Mouse (Mus musculus): ENCODE measurements around the gene Il17ra. TPM values are rescaled to one million over a fixed set of nuclear protein-coding genes. Genes with fewer than 3 reads are reported as not detected.

Gene Il17ra
- polyA plus RNA-seq, 1 experiment from 2014 or later: 4.1 TPM

DNA sequence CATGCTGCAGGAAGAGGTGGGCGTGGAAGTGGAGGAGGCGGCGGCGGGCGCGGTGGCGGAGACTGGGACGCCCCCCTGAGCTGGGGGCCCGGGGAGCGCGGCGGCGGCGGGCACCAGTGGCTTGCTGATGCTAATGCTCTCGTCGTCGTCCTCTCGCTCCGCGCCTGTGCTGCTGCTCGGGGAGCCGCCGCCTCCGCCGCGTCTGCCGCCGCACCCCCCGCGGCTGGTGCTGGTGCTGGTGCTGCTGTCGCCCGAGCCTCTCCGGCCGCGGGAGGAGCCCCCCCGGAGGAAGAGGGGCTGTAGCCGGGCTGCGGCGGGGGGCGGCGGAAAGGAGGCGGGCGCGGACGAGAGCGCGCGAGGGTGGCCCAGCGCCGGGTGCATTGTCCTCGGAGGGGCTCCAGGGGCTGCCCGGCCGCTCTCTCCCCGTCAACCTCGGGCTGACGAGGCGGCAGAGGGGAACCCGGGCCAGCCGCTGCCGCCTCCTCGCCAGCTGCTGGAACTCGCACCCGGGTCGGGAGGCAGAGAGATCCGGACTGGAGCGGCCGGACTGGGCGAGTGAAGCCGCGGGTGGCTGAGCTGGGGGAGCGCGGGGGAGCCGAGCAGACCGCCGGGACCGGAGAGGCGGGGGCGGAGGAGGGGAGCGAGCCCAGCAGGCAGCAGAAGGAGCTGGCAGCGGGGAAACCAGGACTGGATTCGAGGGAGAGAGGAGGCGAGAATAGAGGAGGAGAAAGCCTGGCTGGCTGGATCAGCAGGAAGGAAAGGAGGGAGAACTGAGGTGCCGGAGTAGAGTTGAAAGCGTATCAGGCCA lies 30.5 kb downstream of the Il17ra start, which contains the start of gene Tmem121b:
Tmem121b (minus strand) TSS at position 434 of the 808 bp plus-strand sequence.
- no peaks in the 10 kb centered on the region for H3K36me3 ChIP-seq (replicated peaks)
- peak; percentile 84 for DNase-seq (ENCODE audit: extremely low spot score, low spot score)
- peak within 1 kb of the TSS; percentile 76 for H3K4me3 ChIP-seq
- 1% methylated on average over 83 of the region's 84 CpGs for WGBS
- H3K9me3 ChIP-seq: no peaks in the 10 kb centered on the region
- H3K27ac ChIP-seq: peak within 1 kb of the TSS; percentile 88
- H3K4me1 ChIP-seq: peaks cover 45% of the 10 kb centered on the region
- H3K27me3 ChIP-seq (ENCODE audit: poor library complexity, severe bottlenecking): peaks cover 59% of the 10 kb centered on the region

DNA sequence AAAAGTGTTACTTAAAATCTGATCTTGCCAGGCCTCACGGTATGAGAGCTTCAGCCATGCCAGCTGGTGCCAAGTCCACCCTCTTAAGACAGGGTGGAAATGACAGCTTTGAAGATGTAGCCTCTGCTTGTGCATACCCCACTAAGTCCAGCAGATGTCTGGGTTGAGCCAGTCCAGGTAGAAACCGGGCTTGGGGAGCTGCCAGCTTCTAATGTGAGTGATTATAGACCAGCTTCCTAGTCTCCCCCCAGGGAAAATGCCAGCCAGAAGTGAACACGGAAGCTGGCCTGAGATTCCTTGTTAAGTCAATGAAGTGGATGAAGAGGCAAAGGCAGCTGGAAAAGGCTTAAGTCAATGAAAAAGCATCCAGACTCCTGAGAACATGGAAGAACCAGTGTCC lies 33.5 kb downstream of the Il17ra start:
- DNase-seq (ENCODE audit: extremely low spot score, low spot score): no peak
- H3K36me3 ChIP-seq (replicated peaks): no peaks in the 10 kb centered on the region
- peaks cover 36% of the 10 kb centered on the region for H3K4me1 ChIP-seq
- peaks cover 7% of the 10 kb centered on the region; the same call in 1 of the 2 replicates for H3K9me3 ChIP-seq
- H3K27ac ChIP-seq: no peak overlapping the region
- no peak overlapping the region for H3K4me3 ChIP-seq
- H3K27me3 ChIP-seq (ENCODE audit: poor library complexity, severe bottlenecking): peaks cover 38% of the 10 kb centered on the region
- 68% methylated on average over 3 of the region's 3 CpGs for WGBS

DNA sequence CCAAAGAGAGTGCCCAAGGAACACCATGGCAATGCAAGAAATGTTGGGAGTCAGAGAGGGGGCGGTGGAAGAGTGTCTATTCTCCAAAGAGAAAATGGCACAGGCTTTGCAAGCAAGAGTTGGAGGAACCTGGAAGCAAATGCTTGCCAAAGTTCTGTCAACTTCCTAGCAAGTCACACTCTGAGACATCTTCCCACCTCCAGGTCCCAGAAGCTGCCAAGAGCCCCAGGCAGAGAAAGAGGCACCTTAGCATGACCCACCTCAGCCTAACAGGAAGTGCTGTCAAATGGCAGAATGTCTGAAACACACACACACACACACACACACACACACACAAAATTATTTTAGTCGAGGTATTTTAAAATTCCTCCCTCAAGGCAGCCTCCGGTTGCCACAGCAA lies 41.0 kb downstream of the Il17ra start:
- H3K27me3 ChIP-seq (ENCODE audit: poor library complexity, severe bottlenecking): no peaks in the 10 kb centered on the region

DNA sequence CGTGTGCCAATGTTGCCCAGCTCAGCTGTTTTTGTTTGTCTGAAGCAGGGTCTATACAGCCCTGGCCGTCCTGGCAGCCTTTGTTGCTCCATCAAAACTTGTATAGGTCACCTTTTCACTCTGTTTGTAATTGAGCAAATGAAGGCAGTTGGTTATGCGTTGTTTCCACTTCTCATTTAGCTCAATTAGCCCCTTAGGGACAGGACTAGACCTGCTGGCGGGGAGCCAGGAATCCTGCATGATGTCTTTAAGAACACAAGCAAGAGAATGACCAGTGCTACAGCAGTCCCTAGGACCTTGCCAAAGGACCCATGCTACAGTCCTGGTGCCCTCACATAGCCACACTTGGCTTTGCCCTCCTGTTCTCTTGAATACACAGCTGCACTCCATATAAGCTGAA lies 42.5 kb downstream of the Il17ra start:
- Histone ChIP-seq H3K27me3 (ENCODE audit: poor library complexity, severe bottlenecking) (no peaks in the 10 kb centered on the region), H3K9me3 (peaks cover 3% of the 10 kb centered on the region; the same call in 1 of the 2 replicates), H3K27ac (no peak overlapping the region), H3K4me3 (no peak overlapping the region), H3K4me1 (no peaks in the 10 kb centered on the region), H3K36me3 (replicated peaks) (peaks cover 34% of the 10 kb centered on the region)
- no peak for DNase-seq (ENCODE audit: extremely low spot score, low spot score)
- 77% methylated on average over 4 of the region's 4 CpGs for WGBS

More for the DNA sequence above, 41.0 kb downstream of the Il17ra start:
- DNase-seq (ENCODE audit: extremely low spot score, low spot score): no peak
- no peaks in the 10 kb centered on the region for H3K4me1 ChIP-seq
- peaks cover 7% of the 10 kb centered on the region; the same call in 1 of the 2 replicates for H3K9me3 ChIP-seq
- no peak overlapping the region for H3K27ac ChIP-seq
- peaks cover 19% of the 10 kb centered on the region for H3K36me3 ChIP-seq (replicated peaks)
- 71% methylated on average over 3 of the region's 3 CpGs for WGBS
- H3K4me3 ChIP-seq: no peak overlapping the region

DNA sequence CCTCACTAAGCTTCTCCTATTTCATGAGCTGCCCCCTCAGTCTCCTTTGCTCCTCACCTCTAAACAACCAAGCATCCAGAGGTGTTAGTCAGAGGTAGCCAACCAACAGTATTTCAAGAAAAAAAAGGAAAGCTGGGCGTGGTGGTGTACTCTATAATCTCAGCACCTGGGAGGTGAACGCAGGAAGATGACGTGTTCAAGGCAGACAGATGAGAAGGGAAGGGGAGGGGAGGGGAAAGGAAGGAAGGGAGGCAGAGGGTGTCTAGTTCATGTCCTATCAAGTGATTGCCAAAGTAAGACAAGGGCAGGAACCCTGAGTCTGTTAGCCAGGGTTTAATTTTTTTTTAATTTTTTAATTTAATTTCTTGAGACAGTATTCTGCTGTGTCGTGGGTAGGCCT lies 45.6 kb downstream of the Il17ra start:
- 92% methylated on average over 4 of the region's 4 CpGs for WGBS
- no peaks in the 10 kb centered on the region for H3K4me1 ChIP-seq
- no peaks in the 10 kb centered on the region for H3K9me3 ChIP-seq
- no peak for DNase-seq (ENCODE audit: extremely low spot score, low spot score)
- no peaks in the 10 kb centered on the region for H3K27me3 ChIP-seq (ENCODE audit: poor library complexity, severe bottlenecking)
- no peak overlapping the region for H3K27ac ChIP-seq
- no peak overlapping the region for H3K4me3 ChIP-seq
- peaks cover 62% of the 10 kb centered on the region for H3K36me3 ChIP-seq (replicated peaks)

DNA sequence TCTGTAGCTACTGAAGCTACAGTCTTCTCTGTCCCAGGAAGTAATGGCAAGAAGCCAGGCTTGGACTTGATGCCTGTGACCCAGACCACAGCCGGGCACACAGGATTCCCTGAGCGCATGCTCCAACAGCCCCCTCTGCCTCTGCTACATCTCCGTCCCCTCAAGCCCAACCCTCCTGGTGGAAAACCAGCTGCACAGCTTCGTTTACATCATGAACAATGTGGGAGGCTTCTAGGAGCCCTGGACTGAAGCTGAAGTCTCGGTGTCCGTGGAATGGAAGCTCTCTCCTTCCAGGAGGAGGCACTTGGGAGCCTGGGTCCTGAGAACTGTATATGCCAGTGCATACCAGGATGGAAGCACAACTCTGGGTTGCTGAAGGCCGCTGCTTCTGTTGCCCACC lies 46.9 kb downstream of the Il17ra start:
- Histone ChIP-seq H3K27ac (no peak overlapping the region), H3K9me3 (no peaks in the 10 kb centered on the region), H3K4me1 (no peaks in the 10 kb centered on the region), H3K27me3 (ENCODE audit: poor library complexity, severe bottlenecking) (no peaks in the 10 kb centered on the region), H3K36me3 (replicated peaks) (peaks cover 75% of the 10 kb centered on the region), H3K4me3 (no peak overlapping the region)
- DNase-seq (ENCODE audit: extremely low spot score, low spot score): no peak
- 87% methylated on average over 7 of the region's 7 CpGs for WGBS

DNA sequence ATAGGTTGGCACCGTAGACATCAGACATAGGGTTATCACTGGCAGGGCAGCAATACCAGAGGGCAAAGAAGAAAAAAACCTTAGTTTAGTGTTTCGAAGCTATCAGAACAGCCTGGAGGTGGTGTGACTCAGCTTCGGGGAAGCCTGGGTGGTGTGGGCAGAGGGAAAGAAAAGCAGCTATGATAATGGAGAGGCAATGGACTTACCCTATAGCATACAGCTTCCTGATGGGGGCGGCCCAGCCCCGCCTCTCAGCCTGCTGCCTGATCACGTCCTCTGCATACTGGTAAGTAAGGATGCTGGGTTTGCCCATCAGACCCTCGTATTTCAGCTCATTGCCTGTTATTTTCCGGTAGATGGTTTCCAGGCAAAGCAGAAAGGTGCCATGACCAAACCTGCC lies 47.4 kb downstream of the Il17ra start:
- H3K4me1 ChIP-seq: no peaks in the 10 kb centered on the region
- no peak overlapping the region for H3K4me3 ChIP-seq
- no peaks in the 10 kb centered on the region for H3K27me3 ChIP-seq (ENCODE audit: poor library complexity, severe bottlenecking)
- 87% methylated on average over 8 of the region's 8 CpGs for WGBS
- H3K27ac ChIP-seq: no peak overlapping the region
- H3K36me3 ChIP-seq (replicated peaks): peaks cover 76% of the 10 kb centered on the region
- H3K9me3 ChIP-seq: no peaks in the 10 kb centered on the region
- DNase-seq (ENCODE audit: extremely low spot score, low spot score): no peak

DNA sequence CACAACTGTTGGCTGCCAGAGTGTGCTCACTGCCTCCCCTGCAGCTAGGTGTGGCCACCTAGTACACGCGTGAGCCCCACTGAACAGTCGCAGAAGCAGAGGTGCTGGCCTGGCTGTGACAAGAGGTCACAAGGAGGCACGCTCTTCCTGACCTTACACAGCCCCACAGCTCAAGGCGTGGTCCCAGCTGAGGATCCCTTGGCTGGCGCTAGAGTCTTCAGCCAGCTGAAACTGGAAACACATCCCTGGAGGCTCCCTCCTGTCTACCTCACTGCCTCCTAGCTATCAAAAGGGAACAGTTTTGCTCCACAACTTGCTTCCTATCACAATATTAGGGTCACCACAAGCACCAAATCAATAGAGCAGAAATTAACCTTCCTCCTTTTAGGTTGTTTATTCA lies 48.2 kb downstream of the Il17ra start:
- H3K4me3 ChIP-seq: no peak overlapping the region
- no peak overlapping the region for H3K27ac ChIP-seq
- DNase-seq (ENCODE audit: extremely low spot score, low spot score): no peak
- H3K4me1 ChIP-seq: no peaks in the 10 kb centered on the region
- no peaks in the 10 kb centered on the region for H3K9me3 ChIP-seq
- peaks cover 76% of the 10 kb centered on the region for H3K36me3 ChIP-seq (replicated peaks)
- no peaks in the 10 kb centered on the region for H3K27me3 ChIP-seq (ENCODE audit: poor library complexity, severe bottlenecking)
- 90% methylated on average over 6 of the region's 6 CpGs for WGBS

DNA sequence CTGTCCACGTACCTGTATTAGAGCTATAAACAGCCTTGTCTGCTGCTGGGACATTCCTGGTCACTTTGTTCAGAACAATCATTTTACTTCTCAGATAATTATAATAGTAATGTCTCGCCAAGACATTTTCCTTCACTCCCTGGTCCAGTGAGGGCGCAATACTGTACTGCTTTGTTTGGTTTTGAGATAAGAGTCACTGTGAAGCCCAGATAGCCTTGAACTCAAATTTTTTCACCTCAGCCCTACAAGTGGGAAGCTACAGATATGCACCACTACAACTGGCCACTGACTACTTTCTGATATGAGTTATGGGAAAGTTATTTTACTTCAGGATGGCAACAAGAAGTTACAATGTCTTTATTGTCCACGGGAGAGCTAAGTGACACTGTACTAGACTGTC lies 53.4 kb downstream of the Il17ra start:
- no peak overlapping the region for H3K27ac ChIP-seq
- no peak for DNase-seq (ENCODE audit: extremely low spot score, low spot score)
- H3K4me3 ChIP-seq: no peak overlapping the region
- no peaks in the 10 kb centered on the region for H3K9me3 ChIP-seq
- 91% methylated on average over 4 of the region's 4 CpGs for WGBS
- H3K27me3 ChIP-seq (ENCODE audit: poor library complexity, severe bottlenecking): no peaks in the 10 kb centered on the region
- H3K36me3 ChIP-seq (replicated peaks): peaks cover 81% of the 10 kb centered on the region
- no peaks in the 10 kb centered on the region for H3K4me1 ChIP-seq

DNA sequence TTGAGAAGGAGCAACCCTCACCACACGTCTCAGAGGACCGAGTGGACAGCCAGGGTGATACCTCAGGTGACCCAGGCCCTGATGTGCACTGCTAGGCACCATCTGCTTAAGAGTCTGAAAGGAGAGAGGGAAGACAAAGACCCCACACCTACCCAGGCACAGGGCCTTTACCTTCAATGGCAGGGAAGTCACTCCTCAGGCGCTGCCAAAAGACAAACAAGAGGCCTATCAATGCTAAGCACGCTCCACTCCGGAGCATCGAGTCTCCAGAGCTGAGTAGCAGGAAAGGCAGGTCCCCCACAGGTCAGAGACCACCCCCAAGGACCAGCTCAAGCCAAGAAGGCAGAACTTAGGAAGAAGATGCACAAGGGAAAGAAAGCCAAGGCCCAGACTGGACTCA lies 53.8 kb downstream of the Il17ra start:
- H3K4me3 ChIP-seq: no peak overlapping the region
- H3K27me3 ChIP-seq (ENCODE audit: poor library complexity, severe bottlenecking): no peaks in the 10 kb centered on the region
- no peaks in the 10 kb centered on the region for H3K4me1 ChIP-seq
- peaks cover 81% of the 10 kb centered on the region for H3K36me3 ChIP-seq (replicated peaks)
- no peak overlapping the region for H3K27ac ChIP-seq
- H3K9me3 ChIP-seq: no peaks in the 10 kb centered on the region
- WGBS: 90% methylated on average over 6 of the region's 6 CpGs
- no peak for DNase-seq (ENCODE audit: extremely low spot score, low spot score)

DNA sequence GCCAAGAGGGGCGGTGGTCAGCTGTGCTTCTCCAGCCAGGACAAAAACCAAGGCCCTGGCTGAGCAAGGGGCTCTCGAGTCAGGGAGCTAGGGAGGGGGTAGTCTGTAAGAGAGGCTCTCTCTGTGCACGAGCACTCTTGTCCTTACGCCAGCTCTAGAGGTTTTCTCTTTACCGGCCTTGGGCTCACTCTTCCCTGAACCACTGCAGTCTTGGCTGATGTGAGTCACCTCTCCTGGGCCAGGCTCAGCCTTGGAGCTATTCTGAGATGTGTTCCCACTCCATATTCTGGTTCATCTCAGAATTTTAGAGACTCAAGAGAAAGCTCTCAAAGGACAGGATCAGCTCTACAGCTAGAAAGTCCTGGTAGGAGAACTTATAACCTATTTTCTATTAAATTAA lies 54.3 kb downstream of the Il17ra start:
- H3K36me3 ChIP-seq (replicated peaks): peaks cover 85% of the 10 kb centered on the region
- H3K4me3 ChIP-seq: no peak overlapping the region
- H3K9me3 ChIP-seq: no peaks in the 10 kb centered on the region
- DNase-seq (ENCODE audit: extremely low spot score, low spot score): no peak
- H3K4me1 ChIP-seq: no peaks in the 10 kb centered on the region
- no peaks in the 10 kb centered on the region for H3K27me3 ChIP-seq (ENCODE audit: poor library complexity, severe bottlenecking)
- H3K27ac ChIP-seq: no peak overlapping the region
- 89% methylated on average over 5 of the region's 5 CpGs for WGBS

DNA sequence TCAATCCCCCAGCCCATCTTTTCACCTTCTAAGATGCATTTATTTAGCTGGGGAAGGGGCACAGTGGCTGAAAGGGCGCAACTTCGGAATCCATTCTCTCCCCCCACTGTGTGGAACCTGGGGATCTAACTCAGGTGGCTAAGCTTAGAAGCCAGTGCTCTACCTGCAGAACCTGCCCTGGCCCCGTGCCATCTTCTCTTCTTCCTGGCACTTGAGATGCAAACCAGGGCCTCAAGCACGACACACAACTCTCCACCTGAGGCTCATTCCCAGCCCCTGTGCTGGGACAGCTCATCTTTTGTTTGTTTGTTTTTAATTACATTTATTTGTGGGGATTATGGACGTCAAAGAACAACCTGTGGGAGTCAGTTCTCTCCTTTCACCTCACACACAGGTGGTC lies 56.6 kb downstream of the Il17ra start:
- Histone ChIP-seq H3K4me3 (no peak overlapping the region), H3K27me3 (ENCODE audit: poor library complexity, severe bottlenecking) (no peaks in the 10 kb centered on the region), H3K4me1 (no peaks in the 10 kb centered on the region), H3K9me3 (no peaks in the 10 kb centered on the region), H3K27ac (no peak overlapping the region), H3K36me3 (replicated peaks) (peaks cover 74% of the 10 kb centered on the region)
- no peak for DNase-seq (ENCODE audit: extremely low spot score, low spot score)
- WGBS: 86% methylated on average over 5 of the region's 5 CpGs

DNA sequence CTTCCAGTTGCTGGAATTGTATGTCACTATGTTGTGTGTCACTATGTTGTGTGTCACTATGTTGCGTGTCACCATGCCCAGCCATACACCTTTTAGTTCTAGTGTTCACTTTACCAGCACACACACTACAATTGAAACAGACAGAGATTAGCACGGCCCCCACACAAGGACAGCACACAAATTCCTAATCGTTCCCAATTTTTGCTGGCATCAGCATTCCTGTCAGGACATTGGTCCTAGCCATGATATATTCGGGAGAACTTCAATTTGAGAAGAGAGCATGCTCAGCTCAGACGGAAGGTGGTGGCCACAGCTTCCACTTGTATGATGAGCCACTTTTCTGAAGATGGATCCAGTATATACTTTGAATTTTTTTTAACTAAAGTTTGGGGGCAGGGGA lies 61.7 kb downstream of the Il17ra start:
- H3K36me3 ChIP-seq (replicated peaks): peaks cover 51% of the 10 kb centered on the region
- H3K4me3 ChIP-seq: no peak overlapping the region
- H3K9me3 ChIP-seq: no peaks in the 10 kb centered on the region
- no peak overlapping the region for H3K27ac ChIP-seq
- WGBS: 94% methylated on average over 5 of the region's 5 CpGs
- H3K4me1 ChIP-seq: peaks cover 16% of the 10 kb centered on the region
- no peaks in the 10 kb centered on the region for H3K27me3 ChIP-seq (ENCODE audit: poor library complexity, severe bottlenecking)
- DNase-seq (ENCODE audit: extremely low spot score, low spot score): no peak

Data from forebrain, embryonic 10.5 days (tissue).